Mouse (Mus musculus) embryonic facial prominence, embryonic 15.5 days (tissue): ENCODE measurements around the gene Gadl1. TPM values are rescaled to one million over a fixed set of nuclear protein-coding genes. Genes with fewer than 3 reads are reported as not detected.

Source experiments
- ATAC-seq: fragments of 200-750 bp; cut with Nextera tagmentation; 2 replicates; pipeline ENCODE4 v1.8.0; 2017; ENCODE audit warnings: low read depth, moderate TSS enrichment; ENCODE audit not compliant: insufficient number of reproducible peaks, low FRiP score, low TSS enrichment
- H3K27ac ChIP-seq: fragments of 300-500 bp; sonication (generic); replicated peaks from 2 replicates; pipeline ENCODE4 v1.5.1; 2015; ENCODE audit warnings: mild to moderate bottlenecking, inconsistent platforms
- H3K27me3 ChIP-seq: fragments of 300-500 bp; sonication (generic); 2 replicates; pipeline ENCODE4 v1.6.1; 2015; ENCODE audit warnings: inconsistent platforms
- H3K36me3 ChIP-seq: fragments of 300-500 bp; sonication (generic); 2 replicates; pipeline ENCODE4 v1.6.1; 2015; ENCODE audit warnings: mild to moderate bottlenecking, inconsistent platforms
- H3K4me1 ChIP-seq: fragments of 300-500 bp; sonication (generic); 2 replicates; pipeline ENCODE4 v1.6.1; 2015; ENCODE audit warnings: inconsistent platforms
- H3K4me2 ChIP-seq: fragments of 300-500 bp; sonication (generic); replicated peaks from 2 replicates; pipeline ENCODE4 v1.6.1; 2015; ENCODE audit warnings: mild to moderate bottlenecking, inconsistent platforms
- H3K4me3 ChIP-seq: fragments of 300-500 bp; sonication (generic); replicated peaks from 2 replicates; pipeline ENCODE4 v1.5.1; 2015; ENCODE audit warnings: mild to moderate bottlenecking, inconsistent platforms
- H3K9ac ChIP-seq: fragments of 300-500 bp; sonication (generic); 2 replicates; pipeline ENCODE4 v1.6.1; 2015; ENCODE audit warnings: inconsistent platforms
- H3K9me3 ChIP-seq: fragments of 300-500 bp; sonication (generic); replicated peaks from 2 replicates; pipeline ENCODE4 v1.6.1; 2016; ENCODE audit warnings: inconsistent platforms
- WGBS: fragments of 180-500 bp; shearing (Covaris S2); methylation state at CpG from one replicate; pipeline ENCODE4 v1.1.7; 2015; 5-methylcytosine and 5-hydroxymethylcytosine counted together
- polyA plus RNA-seq: library from polyadenylated mRNA; unstranded; fragments of >200 nt; fragmentation: Nextera tagmentation; extraction: Ambion mirVana; gene quantifications from 2 replicates; pipeline ENCODE4 v1.2.1, GENCODE M21; 2015

Gene Gadl1
- polyA plus RNA-seq, 1 experiment from 2014 or later = 1.7 TPM

GRCm38 (mm10) chr9:115893947-115894346, 15.3 kb upstream of the Gadl1 start:
- H3K9me3 ChIP-seq = no peaks in the 10 kb centered on the region
- WGBS = 86% methylated on average over 10 of the region's 10 CpGs

GRCm38 (mm10) chr9:115908325-115908724, 930 bp upstream of the Gadl1 start:
- Histone ChIP-seq H3K4me3 (no peak overlapping the region), H3K27me3 (no peaks in the 10 kb centered on the region; the same call in 1 of the 2 replicates), H3K9ac (no peak overlapping the region), H3K36me3 (no peaks in the 10 kb centered on the region), H3K4me1 (peaks cover 7% of the 10 kb centered on the region; the same call in 1 of the 2 replicates), H3K4me2 (peak overlapping the region; percentile 27), H3K9me3 (no peaks in the 10 kb centered on the region), H3K27ac (no peak overlapping the region)
- WGBS = 7% methylated on average over 15 of the region's 15 CpGs
- no peak for ATAC-seq

More at GRCm38 (mm10) chr9:115893947-115894346, 15.3 kb upstream of the Gadl1 start:
- Histone ChIP-seq H3K27me3 (no peaks in the 10 kb centered on the region), H3K9ac (no peak overlapping the region), H3K27ac (no peak overlapping the region), H3K4me3 (no peak overlapping the region), H3K4me1 (no peaks in the 10 kb centered on the region), H3K4me2 (no peak overlapping the region), H3K36me3 (no peaks in the 10 kb centered on the region)
- no peak for ATAC-seq

- Histone ChIP-seq H3K9me3 (no peaks in the 10 kb centered on the region), H3K27ac (no peak overlapping the region), H3K4me2 (no peak overlapping the region), H3K4me3 (no peak overlapping the region), H3K36me3 (no peaks in the 10 kb centered on the region), H3K27me3 (no peaks in the 10 kb centered on the region; the same call in 1 of the 2 replicates), H3K9ac (no peak overlapping the region), H3K4me1 (0 out of 2 replicates have a peak, but pooled peaks cover 3% of the 10 kb centered on the region)
- WGBS = 56% methylated on average over 7 of the region's 7 CpGs
- no peak for ATAC-seq
Observed at GRCm38 (mm10) chr9:115914006-115914405, 4.8 kb downstream of the Gadl1 start.

- no peak overlapping the region for H3K27ac ChIP-seq
- no peak for ATAC-seq
- WGBS = 65% methylated on average over 14 of the region's 14 CpGs
Observed at GRCm38 (mm10) chr9:115915586-115916270, 6.5 kb downstream of the Gadl1 start.

GRCm38 (mm10) chr9:115919736-115920135, 10.5 kb downstream of the Gadl1 start:
- WGBS = 88% methylated on average over 3 of the region's 3 CpGs
- Histone ChIP-seq H3K4me3 (no peak overlapping the region), H3K9ac (no peak overlapping the region), H3K27me3 (no peaks in the 10 kb centered on the region), H3K4me2 (no peak overlapping the region), H3K9me3 (no peaks in the 10 kb centered on the region), H3K36me3 (no peaks in the 10 kb centered on the region), H3K4me1 (0 out of 2 replicates have a peak, but pooled peaks cover 3% of the 10 kb centered on the region), H3K27ac (no peak overlapping the region)
- no peak for ATAC-seq

More at GRCm38 (mm10) chr9:115915586-115916270, 6.5 kb downstream of the Gadl1 start:
- Histone ChIP-seq H3K9ac (no peak overlapping the region), H3K36me3 (no peaks in the 10 kb centered on the region), H3K4me3 (no peak overlapping the region), H3K27me3 (no peaks in the 10 kb centered on the region), H3K9me3 (no peaks in the 10 kb centered on the region), H3K4me2 (no peak overlapping the region), H3K4me1 (0 out of 2 replicates have a peak, but pooled peaks cover 3% of the 10 kb centered on the region)

- no peak overlapping the region for H3K27ac ChIP-seq
- no peaks in the 10 kb centered on the region for H3K36me3 ChIP-seq
- ATAC-seq = no peak
- H3K9ac ChIP-seq = no peak overlapping the region
- 72% methylated on average over 10 of the region's 10 CpGs for WGBS
- H3K4me1 ChIP-seq = no peaks in the 10 kb centered on the region
- no peak overlapping the region for H3K4me2 ChIP-seq
- no peaks in the 10 kb centered on the region for H3K9me3 ChIP-seq
- no peak overlapping the region for H3K4me3 ChIP-seq
- no peaks in the 10 kb centered on the region for H3K27me3 ChIP-seq
Observed at GRCm38 (mm10) chr9:115922662-115923061, 13.4 kb downstream of the Gadl1 start.

GRCm38 (mm10) chr9:115924094-115924493, 14.8 kb downstream of the Gadl1 start:
- Histone ChIP-seq H3K4me3 (no peak overlapping the region), H3K9me3 (no peaks in the 10 kb centered on the region), H3K9ac (no peak overlapping the region), H3K4me2 (no peak overlapping the region), H3K4me1 (no peaks in the 10 kb centered on the region), H3K36me3 (no peaks in the 10 kb centered on the region), H3K27me3 (no peaks in the 10 kb centered on the region), H3K27ac (no peak overlapping the region)
- ATAC-seq = no peak
- WGBS = 96% methylated on average over 1 of the region's 1 CpGs

- H3K9me3 ChIP-seq = no peaks in the 10 kb centered on the region
- no peak overlapping the region for H3K4me2 ChIP-seq
- H3K27me3 ChIP-seq = no peaks in the 10 kb centered on the region
- no peak overlapping the region for H3K9ac ChIP-seq
- H3K27ac ChIP-seq = no peak overlapping the region
- H3K36me3 ChIP-seq = no peaks in the 10 kb centered on the region
- no peak overlapping the region for H3K4me3 ChIP-seq
- ATAC-seq = no peak
- 0 out of 2 replicates have a peak, but pooled peaks cover 7% of the 10 kb centered on the region for H3K4me1 ChIP-seq
- 66% methylated on average over 2 of the region's 2 CpGs for WGBS
Observed at GRCm38 (mm10) chr9:115931803-115932202, 22.5 kb downstream of the Gadl1 start.

- Histone ChIP-seq H3K27ac (no peak overlapping the region), H3K9ac (no peak overlapping the region), H3K4me3 (no peak overlapping the region), H3K36me3 (no peaks in the 10 kb centered on the region), H3K9me3 (no peaks in the 10 kb centered on the region), H3K4me1 (0 out of 2 replicates have a peak, but pooled peaks cover 7% of the 10 kb centered on the region), H3K4me2 (no peak overlapping the region), H3K27me3 (no peaks in the 10 kb centered on the region)
- ATAC-seq = no peak
- 95% methylated on average over 4 of the region's 4 CpGs for WGBS
Observed at GRCm38 (mm10) chr9:115932741-115933140, 23.5 kb downstream of the Gadl1 start.

- Histone ChIP-seq H3K9ac (no peak overlapping the region), H3K27ac (no peak overlapping the region), H3K4me3 (no peak overlapping the region), H3K4me1 (0 out of 2 replicates have a peak, but pooled peaks cover 7% of the 10 kb centered on the region), H3K27me3 (no peaks in the 10 kb centered on the region), H3K4me2 (no peak overlapping the region), H3K36me3 (no peaks in the 10 kb centered on the region), H3K9me3 (no peaks in the 10 kb centered on the region)
- ATAC-seq = no peak
- WGBS = 51% methylated on average over 7 of the region's 7 CpGs
Observed at GRCm38 (mm10) chr9:115933243-115933964, 24.1 kb downstream of the Gadl1 start.

- Histone ChIP-seq H3K4me2 (no peak overlapping the region), H3K9ac (no peak overlapping the region), H3K9me3 (no peaks in the 10 kb centered on the region), H3K36me3 (no peaks in the 10 kb centered on the region), H3K4me1 (0 out of 2 replicates have a peak, but pooled peaks cover 7% of the 10 kb centered on the region), H3K27me3 (no peaks in the 10 kb centered on the region), H3K27ac (no peak overlapping the region), H3K4me3 (no peak overlapping the region)
- 84% methylated on average over 11 of the region's 11 CpGs for WGBS
- no peak for ATAC-seq
Observed at GRCm38 (mm10) chr9:115934288-115934687, 25.0 kb downstream of the Gadl1 start.
